Mouse (Mus musculus): ENCODE data around the gene 1700013H16Rik. TPM values are rescaled to one million over a fixed set of nuclear protein-coding genes. Genes with fewer than 3 reads are reported as not detected.
"Not testable (repeated sequence)": the region's sequence is repeated elsewhere in the genome, so short reads cannot be mapped to it uniquely, and the experiment has no call there.

1700013H16Rik gene
- polyA plus RNA-seq (2015; fragmentation: Nextera tagmentation; extraction: Ambion mirVana), result not detected in 2 replicates

DNA sequence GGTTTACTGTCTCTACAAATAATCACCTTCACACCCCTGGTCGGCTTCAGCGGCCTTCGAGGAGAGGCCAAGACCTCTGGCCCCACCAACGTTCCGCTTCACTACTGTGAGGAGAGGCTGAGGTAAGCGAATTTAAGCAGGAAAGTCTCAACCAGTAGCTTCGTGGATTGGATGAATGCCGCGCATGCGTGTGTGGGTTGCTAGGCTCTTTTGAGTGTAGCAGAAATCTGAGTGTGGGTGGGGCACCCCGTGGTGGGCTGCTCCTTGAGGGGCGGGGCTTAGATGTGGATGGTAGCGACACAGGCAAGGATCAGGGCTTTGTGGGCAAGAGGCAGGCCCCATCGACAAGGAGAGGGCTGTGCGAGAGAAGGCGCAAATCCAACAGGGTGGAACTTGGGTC lies at the start of gene 1700013H16Rik:
Gene 1700013H16Rik, minus strand, starts transcription at position 96 of the 400 bp plus-strand sequence.
- no peak within 1 kb of the TSS for H3K27ac ChIP-seq (ENCODE audit: low read length)
- no peaks in the 10 kb centered on the region for H3K27me3 ChIP-seq (replicated peaks; ENCODE audit: insufficient read depth, low read length)
- H3K9ac ChIP-seq (replicated peaks; ENCODE audit: low read depth), result no peak within 1 kb of the TSS
- H3K4me3 ChIP-seq (ENCODE audit: low read depth, low read length), result no peak within 1 kb of the TSS
- H3K9me3 ChIP-seq (ENCODE audit: low read length), result no peaks in the 10 kb centered on the region
- H3K4me2 ChIP-seq (replicated peaks; ENCODE audit: low read depth, low read length), result no peak within 1 kb of the TSS
- TF ChIP-seq EP300 (IDR thresholded peaks at IDR 0.05), result no peak
- no peaks in the 10 kb centered on the region for H3K36me3 ChIP-seq (ENCODE audit: insufficient read depth, low read length)
- 91% methylated on average over 16 of the region's 16 CpGs for WGBS
- H3K4me1 ChIP-seq (ENCODE audit: insufficient read depth, low read depth, low read length), result no peaks in the 10 kb centered on the region
- DNase-seq (ENCODE audit: low spot score) (no peak), ATAC-seq (no peak)

DNA sequence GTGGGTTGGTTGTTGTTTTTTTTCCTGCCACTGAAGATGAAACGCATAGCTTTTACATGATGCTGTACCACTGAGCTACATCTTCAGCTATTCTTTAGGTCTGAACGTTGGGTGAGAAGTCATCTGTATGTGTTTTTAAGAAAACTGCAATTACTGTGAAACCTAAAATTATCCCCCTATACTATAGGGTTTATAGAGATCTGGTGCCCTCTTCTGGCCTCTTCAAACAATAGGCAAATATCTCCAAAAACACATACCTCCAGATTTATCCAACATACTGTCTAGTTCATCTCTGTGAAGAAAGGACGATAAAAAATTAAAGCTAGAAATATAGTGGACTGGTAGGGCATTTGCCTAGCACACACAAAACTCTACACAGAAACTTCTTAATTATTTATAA lies 41.4 kb upstream of the 1700013H16Rik start:
- no peak overlapping the region for H3K4me3 ChIP-seq (ENCODE audit: low read depth, low read length)
- H3K27me3 ChIP-seq (replicated peaks; ENCODE audit: insufficient read depth, low read length), result no peaks in the 10 kb centered on the region
- DNase-seq (ENCODE audit: low spot score) (peak; percentile 4), ATAC-seq (no peak)
- H3K4me2 ChIP-seq (replicated peaks; ENCODE audit: low read depth, low read length), result no peak overlapping the region
- WGBS, result 43% methylated on average over 3 of the region's 3 CpGs
- H3K36me3 ChIP-seq (ENCODE audit: insufficient read depth, low read length), result no peaks in the 10 kb centered on the region
- H3K27ac ChIP-seq (ENCODE audit: low read length), result no peak overlapping the region
- H3K9me3 ChIP-seq (ENCODE audit: low read length), result no peaks in the 10 kb centered on the region
- no peak overlapping the region for H3K9ac ChIP-seq (replicated peaks; ENCODE audit: low read depth)
- H3K4me1 ChIP-seq (ENCODE audit: insufficient read depth, low read depth, low read length), result no peaks in the 10 kb centered on the region
- no peak for TF ChIP-seq EP300 (IDR thresholded peaks at IDR 0.05)
- peak; percentile 40; the same call in 1 of the 2 replicates for TF ChIP-seq CTCF (IDR thresholded peaks at IDR 0.05)

DNA sequence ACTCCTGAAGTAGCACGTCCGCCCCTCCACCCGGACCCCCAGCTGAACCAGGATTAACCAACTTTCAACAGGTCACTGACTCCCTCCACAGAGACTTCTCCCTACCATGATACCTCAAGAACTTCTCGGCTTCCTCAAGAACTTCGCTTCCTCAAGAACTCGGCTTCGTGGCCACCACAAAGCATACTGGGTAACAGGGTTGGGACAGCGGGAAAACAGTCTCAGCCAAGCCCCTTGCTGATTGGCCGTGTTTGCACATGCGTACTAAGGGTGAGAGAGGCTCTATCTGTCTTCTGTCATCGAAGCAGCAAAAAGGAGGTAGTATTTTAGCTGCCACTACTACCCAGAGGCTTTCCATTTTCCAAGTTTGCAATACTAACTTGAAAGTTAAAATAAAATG lies 39.9 kb upstream of the 1700013H16Rik start, which contains the start of gene Xlr:
Gene Xlr, minus strand, starts transcription at position 188 of the 400 bp plus-strand sequence.
- H3K4me3 ChIP-seq (ENCODE audit: low read depth, low read length); ATAC-seq; H3K9ac ChIP-seq (replicated peaks; ENCODE audit: low read depth); H3K4me1 ChIP-seq (ENCODE audit: insufficient read depth, low read depth, low read length); DNase-seq (ENCODE audit: low spot score); H3K4me2 ChIP-seq (replicated peaks; ENCODE audit: low read depth, low read length); H3K36me3 ChIP-seq (ENCODE audit: insufficient read depth, low read length); H3K9me3 ChIP-seq (ENCODE audit: low read length); H3K27me3 ChIP-seq (replicated peaks; ENCODE audit: insufficient read depth, low read length); H3K27ac ChIP-seq (ENCODE audit: low read length): not testable (repeated sequence)
- 81% methylated on average over 11 of the region's 11 CpGs for WGBS

DNA sequence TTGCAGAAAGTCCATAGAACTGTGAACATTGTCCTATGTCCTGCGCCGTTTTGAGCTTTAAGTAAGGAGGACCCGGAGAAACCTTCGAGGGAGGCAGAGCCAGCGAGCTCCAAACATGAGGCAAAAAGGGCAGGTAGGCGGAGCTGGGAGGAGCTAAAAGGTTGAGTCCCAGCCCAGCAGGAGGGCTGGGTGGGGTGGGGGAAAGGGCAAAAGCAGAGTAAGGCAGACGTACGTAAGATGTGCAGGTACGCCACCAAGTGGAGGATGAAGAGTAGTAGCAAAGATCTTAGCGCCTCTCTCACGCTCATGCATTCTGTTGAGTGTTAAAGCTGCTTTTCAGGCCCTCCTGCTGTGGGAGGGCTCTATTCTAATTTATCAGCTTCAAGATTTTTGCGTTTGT lies 18.6 kb upstream of the 1700013H16Rik start, which contains the start of gene Zfp36l3:
Gene Zfp36l3, minus strand, starts transcription at position 119 of the 400 bp plus-strand sequence.
- no peak for TF ChIP-seq EP300 (IDR thresholded peaks at IDR 0.05)
- no peak for TF ChIP-seq CTCF (IDR thresholded peaks at IDR 0.05)
- no peaks in the 10 kb centered on the region for H3K27me3 ChIP-seq (replicated peaks; ENCODE audit: insufficient read depth, low read length)
- no peak for ATAC-seq
- no peak within 1 kb of the TSS for H3K4me3 ChIP-seq (ENCODE audit: low read depth, low read length)
- H3K4me1 ChIP-seq (ENCODE audit: insufficient read depth, low read depth, low read length), result no peaks in the 10 kb centered on the region
- H3K36me3 ChIP-seq (ENCODE audit: insufficient read depth, low read length), result no peaks in the 10 kb centered on the region
- H3K4me2 ChIP-seq (replicated peaks; ENCODE audit: low read depth, low read length), result no peak within 1 kb of the TSS
- H3K27ac ChIP-seq (ENCODE audit: low read length), result no peak within 1 kb of the TSS
- H3K9me3 ChIP-seq (ENCODE audit: low read length), result no peaks in the 10 kb centered on the region
- 87% methylated on average over 12 of the region's 12 CpGs for WGBS
- no peak within 1 kb of the TSS for H3K9ac ChIP-seq (replicated peaks; ENCODE audit: low read depth)
- DNase-seq (ENCODE audit: low spot score), result no peak

DNA sequence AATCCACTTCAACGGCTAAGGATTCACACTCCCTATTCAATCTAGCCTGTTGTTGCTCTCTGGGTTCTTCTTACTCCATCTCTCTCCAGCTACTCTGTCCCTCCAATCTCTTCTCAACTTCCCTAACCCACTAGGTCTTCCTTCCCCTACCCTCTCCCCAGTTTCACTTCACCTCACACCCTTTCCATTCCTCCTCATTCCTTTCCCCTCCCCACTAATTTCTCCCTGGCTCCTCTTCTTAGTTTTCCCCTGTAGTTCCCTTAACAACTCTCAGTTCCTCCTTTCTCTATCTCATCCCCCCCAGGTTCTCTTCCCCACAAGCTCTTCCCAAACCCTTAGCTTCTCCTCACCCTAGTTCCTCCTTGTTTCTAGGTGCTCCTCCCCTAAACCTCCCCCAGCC lies 4.8 kb downstream of the 1700013H16Rik start:
- H3K27ac ChIP-seq (ENCODE audit: low read length), result no peak overlapping the region
- no peak overlapping the region for H3K4me2 ChIP-seq (replicated peaks; ENCODE audit: low read depth, low read length)
- H3K4me1 ChIP-seq (ENCODE audit: insufficient read depth, low read depth, low read length), result no peaks in the 10 kb centered on the region
- H3K9me3 ChIP-seq (ENCODE audit: low read length), result no peaks in the 10 kb centered on the region
- no peak for TF ChIP-seq CTCF (IDR thresholded peaks at IDR 0.05)
- TF ChIP-seq EP300 (IDR thresholded peaks at IDR 0.05), result no peak
- H3K36me3 ChIP-seq (ENCODE audit: insufficient read depth, low read length), result no peaks in the 10 kb centered on the region
- WGBS, result 69% methylated on average over 1 of the region's 1 CpGs
- H3K9ac ChIP-seq (replicated peaks; ENCODE audit: low read depth), result no peak overlapping the region
- DNase-seq (ENCODE audit: low spot score) (no peak), ATAC-seq (no peak)
- H3K4me3 ChIP-seq (ENCODE audit: low read depth, low read length), result no peak overlapping the region
- H3K27me3 ChIP-seq (replicated peaks; ENCODE audit: insufficient read depth, low read length), result no peaks in the 10 kb centered on the region

DNA sequence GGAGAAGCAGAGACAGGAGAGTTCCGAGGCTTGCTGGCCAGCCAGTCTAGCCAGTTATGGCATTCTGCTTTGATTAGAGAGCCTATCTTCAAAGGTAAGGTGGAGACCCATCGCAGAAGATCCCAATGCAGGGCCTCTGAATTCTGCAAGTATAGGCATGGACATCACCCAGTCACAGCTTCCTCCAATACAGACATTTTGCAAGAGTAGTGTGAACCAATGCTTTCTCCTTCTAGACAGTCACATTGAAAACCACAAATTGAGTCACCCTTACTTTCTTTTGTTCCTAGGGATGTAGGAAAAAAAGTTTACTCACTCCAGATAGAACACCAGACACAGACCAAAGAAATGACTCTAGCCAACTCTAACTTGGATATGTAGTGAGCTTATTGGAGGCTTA lies 28.7 kb downstream of the 1700013H16Rik start:
- ATAC-seq (no peak), DNase-seq (ENCODE audit: low spot score) (no peak)
- no peak overlapping the region for H3K4me2 ChIP-seq (replicated peaks; ENCODE audit: low read depth, low read length)
- H3K27ac ChIP-seq (ENCODE audit: low read length), result no peak overlapping the region
- H3K4me3 ChIP-seq (ENCODE audit: low read depth, low read length), result no peak overlapping the region
- no peak for TF ChIP-seq CTCF (IDR thresholded peaks at IDR 0.05)
- TF ChIP-seq EP300 (IDR thresholded peaks at IDR 0.05), result no peak
- no peak overlapping the region for H3K9ac ChIP-seq (replicated peaks; ENCODE audit: low read depth)
- H3K27me3 ChIP-seq (replicated peaks; ENCODE audit: insufficient read depth, low read length), result no peaks in the 10 kb centered on the region
- no peaks in the 10 kb centered on the region for H3K36me3 ChIP-seq (ENCODE audit: insufficient read depth, low read length)
- H3K9me3 ChIP-seq (ENCODE audit: low read length), result no peaks in the 10 kb centered on the region
- 74% methylated on average over 2 of the region's 2 CpGs for WGBS
- H3K4me1 ChIP-seq (ENCODE audit: insufficient read depth, low read depth, low read length), result no peaks in the 10 kb centered on the region

DNA sequence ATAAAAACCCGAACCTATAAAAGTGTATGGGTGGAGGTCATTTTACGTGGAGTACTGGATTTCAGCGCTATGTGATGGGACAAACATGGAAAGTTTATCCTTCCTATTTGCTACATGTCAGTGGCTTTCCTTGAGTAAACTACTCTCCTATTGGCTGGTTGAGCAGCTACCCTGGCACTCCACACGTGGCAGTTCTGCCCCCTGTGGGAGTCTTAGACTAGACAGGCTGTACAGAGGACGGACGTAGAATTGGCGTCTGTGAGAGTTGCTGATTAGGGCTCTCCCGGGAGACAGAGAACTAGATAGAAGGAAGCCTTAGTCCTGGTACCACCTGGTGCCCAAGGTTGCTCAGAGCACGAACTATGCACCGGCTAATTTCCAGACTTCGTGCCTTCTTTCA lies 33.0 kb downstream of the 1700013H16Rik start, which contains the start of gene 4930502E18Rik:
Gene 4930502E18Rik, plus strand, starts transcription at position 231 of the 400 bp plus-strand sequence.
- TF ChIP-seq CTCF (IDR thresholded peaks at IDR 0.05) (no peak), EP300 (IDR thresholded peaks at IDR 0.05) (no peak)
- no peaks in the 10 kb centered on the region for H3K9me3 ChIP-seq (ENCODE audit: low read length)
- no peaks in the 10 kb centered on the region for H3K27me3 ChIP-seq (replicated peaks; ENCODE audit: insufficient read depth, low read length)
- H3K27ac ChIP-seq (ENCODE audit: low read length), result no peak within 1 kb of the TSS
- H3K9ac ChIP-seq (replicated peaks; ENCODE audit: low read depth), result no peak within 1 kb of the TSS
- H3K36me3 ChIP-seq (ENCODE audit: insufficient read depth, low read length), result no peaks in the 10 kb centered on the region
- no peaks in the 10 kb centered on the region for H3K4me1 ChIP-seq (ENCODE audit: insufficient read depth, low read depth, low read length)
- H3K4me3 ChIP-seq (ENCODE audit: low read depth, low read length), result no peak within 1 kb of the TSS
- no peak for ATAC-seq
- no peak for DNase-seq (ENCODE audit: low spot score)
- WGBS, result 77% methylated on average over 11 of the region's 11 CpGs
- H3K4me2 ChIP-seq (replicated peaks; ENCODE audit: low read depth, low read length), result no peak within 1 kb of the TSS
